Mouse (Mus musculus) gastrocnemius, postnatal 14 days (tissue): Measurements from ENCODE around the gene Chpf2. TPM values are rescaled to one million over a fixed set of nuclear protein-coding genes. Genes with fewer than 3 reads are reported as not detected.
A peak's percentile ranks its signal among the peaks of the same experiment; 100 is the strongest.
"Not testable (repeated sequence)": the region's sequence is repeated elsewhere in the genome, so short reads cannot be mapped to it uniquely, and the experiment has no call there.

Experiments used
- DNase-seq: peaks from one replicate; pipeline ENCODE4 v3.0.0; 2021; ENCODE audit warnings: mixed read lengths
- intact Hi-C: fragments of 180-260 bp; cut with DNase I; formaldehyde crosslinking; loops from one replicate; pipeline ENCODE4 v1.15.1; 2025; ENCODE audit warnings: low total_unique reads
- long read RNA-seq, 2 experiments: library from polyadenylated mRNA; stranded (forward); transcript quantifications; one replicate each; pipeline ENCODE4 v2.0.0; 2021
- total RNA-seq, 2 experiments: library from RNA; stranded (reverse); gene quantifications; 2 replicates each; pipeline ENCODE4 v1.2.3; 2021

The Chpf2 gene
- 10 to 100 TPM; 15.8 to 17.9 TPM for total RNA-seq
- long read RNA-seq, experiment 1, transcript Chpf2-202 (4 exons, 3,715 nt) = major isoform, 9 of 12 reads
- long read RNA-seq, experiment 1, partial matches to known transcripts = 0 of 12 reads
- long read RNA-seq, experiment 1, other reads (novel, unspliced or antisense) = 3 of 12 reads
- long read RNA-seq, experiment 2, transcript Chpf2-202 (4 exons, 3,715 nt) = major isoform, 12 of 16 reads
- long read RNA-seq, experiment 2, partial matches to known transcripts = 1 of 16 reads
- long read RNA-seq, experiment 2, other reads (novel, unspliced or antisense) = 3 of 16 reads

- peak; percentile 86 for DNase-seq
- intact Hi-C loops = no loop called here
These were observed at the start of gene Chpf2 for GRCm38 (mm10) chr5:24586547-24587199. Gene Chpf2, plus strand, starts transcription at chr5:24586741.

- DNase-seq = peak; percentile 72
These were observed 48.9 kb upstream of the Chpf2 start for GRCm38 (mm10) chr5:24537618-24538017.

GRCm38 (mm10) chr5:24539571-24540296, 46.8 kb upstream of the Chpf2 start:
- no peak for DNase-seq
- intact Hi-C loops = loop anchor here (10.0 kb wide), 1 partner anchor 115 kb away; no protein-coding TSS in a partner anchor

More at GRCm38 (mm10) chr5:24537618-24538017, 48.9 kb upstream of the Chpf2 start:
- intact Hi-C loops = loop anchor here (10.0 kb wide), 1 partner anchor 117 kb away; no protein-coding TSS in a partner anchor

GRCm38 (mm10) chr5:24540387-24541143, 46.0 kb upstream of the Chpf2 start, which contains the start of gene Asb10:
Gene Asb10, minus strand, starts transcription at chr5:24540978.
- peak; percentile 87 for DNase-seq
- intact Hi-C loops = no loop called here

GRCm38 (mm10) chr5:24541144-24541569, 45.4 kb upstream of the Chpf2 start:
- no peak for DNase-seq

GRCm38 (mm10) chr5:24542643-24543042, 43.9 kb upstream of the Chpf2 start:
- intact Hi-C loops = no loop called here
- DNase-seq = no peak

More at GRCm38 (mm10) chr5:24541144-24541569, 45.4 kb upstream of the Chpf2 start:
- intact Hi-C loops = no loop called here

- intact Hi-C loops = no loop called here
- DNase-seq = peak; percentile 57
These were observed 35.8 kb upstream of the Chpf2 start for GRCm38 (mm10) chr5:24550598-24551316.

- no peak for DNase-seq
- intact Hi-C loops = no loop called here
These were observed 35.2 kb upstream of the Chpf2 start for GRCm38 (mm10) chr5:24551317-24551688.

GRCm38 (mm10) chr5:24553621-24554244, 32.8 kb upstream of the Chpf2 start:
- DNase-seq = no peak
- intact Hi-C loops = no loop called here

- DNase-seq, intact Hi-C loops: not testable (repeated sequence)
These were observed 31.2 kb upstream of the Chpf2 start for GRCm38 (mm10) chr5:24555335-24555734.

GRCm38 (mm10) chr5:24556709-24557108, 29.8 kb upstream of the Chpf2 start, which contains the start of gene 4931409K22Rik:
Gene 4931409K22Rik, minus strand, starts transcription at chr5:24556809.
- DNase-seq = no peak
- intact Hi-C loops = no loop called here

- intact Hi-C loops = no loop called here
- no peak for DNase-seq
These were observed 10.6 kb upstream of the Chpf2 start for GRCm38 (mm10) chr5:24575948-24576347.

GRCm38 (mm10) chr5:24576801-24577182, 9.7 kb upstream of the Chpf2 start:
- intact Hi-C loops = no loop called here
- DNase-seq = peak; percentile 49

GRCm38 (mm10) chr5:24577183-24577929, 9.2 kb upstream of the Chpf2 start, which contains the start of gene Abcf2:
Gene Abcf2, minus strand, starts transcription at chr5:24577467.
- peak; percentile 100 for DNase-seq
- intact Hi-C loops = no loop called here

- DNase-seq = no peak
- intact Hi-C loops = no loop called here
These were observed 8.2 kb upstream of the Chpf2 start for GRCm38 (mm10) chr5:24578109-24578963.

- no peak for DNase-seq
- intact Hi-C loops = no loop called here
These were observed 435 bp upstream of the Chpf2 start for GRCm38 (mm10) chr5:24586106-24586505.

- no peak for DNase-seq
- intact Hi-C loops = no loop called here
These were observed 648 bp downstream of the Chpf2 start for GRCm38 (mm10) chr5:24587200-24587577.
